Mouse (Mus musculus): ENCODE measurements at regions not wholly inside any gene's neighbourhood (a gene's known extent, or its start where the extent isn't known, plus 50 kb on each side); places are given as distances from the start of the nearest gene placed in this dataset.
"Not testable (repeated sequence)": the region's sequence is repeated elsewhere in the genome, so short reads cannot be mapped to it uniquely, and the experiment has no call there.

GRCm38 (mm10) chr12:114285082-114285481, 741.4 kb downstream of the Adam6a start:
- Histone ChIP-seq H3K27me3 (ENCODE audit: low read depth, poor library complexity, severe bottlenecking) (no peaks in the 10 kb centered on the region), H3K4me3 (no peak overlapping the region), H3K4me1 (no peaks in the 10 kb centered on the region), H3K36me3 (no peaks in the 10 kb centered on the region), H3K27ac (replicated peaks) (no peak overlapping the region), H3K9me3 (replicated peaks) (peaks cover 68% of the 10 kb centered on the region)
- DNase-seq (ENCODE audit: low spot score) = no peak
- WGBS = 79% methylated on average over 1 of the region's 1 CpGs

DNA sequence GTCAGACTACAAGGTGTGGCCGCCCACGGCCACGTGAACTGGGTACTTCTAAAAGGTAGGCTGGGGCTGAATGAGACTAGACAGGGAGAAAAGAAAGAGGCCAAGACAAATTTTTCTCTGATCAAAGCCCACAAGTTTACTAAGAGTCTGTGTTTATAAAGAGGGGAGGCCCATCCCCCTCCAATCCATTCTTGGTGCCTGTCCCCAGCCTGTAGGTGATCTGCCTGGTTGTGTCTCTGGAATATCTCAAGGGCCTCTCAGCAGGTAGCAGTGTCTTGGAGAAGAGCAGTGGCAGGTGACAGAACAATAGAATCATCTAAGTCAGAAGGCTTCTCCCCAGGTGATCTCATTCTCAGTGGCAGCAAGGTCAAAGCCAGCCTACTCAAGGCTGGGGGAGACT, 743.3 kb downstream of the Adam6a start:
- H3K27ac ChIP-seq (replicated peaks) = no peak overlapping the region
- no peak for DNase-seq (ENCODE audit: low spot score)
- 87% methylated on average over 3 of the region's 3 CpGs for WGBS
- H3K9me3 ChIP-seq (replicated peaks) = peaks cover 68% of the 10 kb centered on the region
- no peaks in the 10 kb centered on the region for H3K36me3 ChIP-seq
- H3K4me1 ChIP-seq = no peaks in the 10 kb centered on the region
- H3K27me3 ChIP-seq (ENCODE audit: low read depth, poor library complexity, severe bottlenecking) = no peaks in the 10 kb centered on the region
- no peak overlapping the region for H3K4me3 ChIP-seq

DNA sequence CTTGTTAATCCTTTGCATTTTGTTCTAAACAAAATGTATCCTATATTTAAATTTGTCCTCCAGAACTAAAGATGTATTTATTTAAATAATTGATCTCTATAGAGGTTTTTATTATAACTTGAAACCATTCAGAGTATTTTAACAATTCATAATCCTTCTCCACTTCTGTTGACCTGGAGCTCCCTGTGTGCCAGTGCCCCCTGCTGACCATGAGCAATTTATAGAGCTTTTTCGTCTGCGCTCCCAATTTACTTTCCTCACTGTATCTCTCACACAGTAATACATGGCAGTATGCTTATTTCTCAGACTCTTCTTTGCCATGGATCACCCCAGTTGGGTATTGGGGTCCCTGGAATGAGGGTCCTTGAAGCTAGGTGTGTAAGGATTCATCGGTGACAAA, 747.4 kb downstream of the Adam6a start:
- H3K9me3 ChIP-seq (replicated peaks) = peaks cover 55% of the 10 kb centered on the region
- no peak for DNase-seq (ENCODE audit: low spot score)
- H3K27ac ChIP-seq (replicated peaks) = no peak overlapping the region
- 89% methylated on average over 3 of the region's 3 CpGs for WGBS
- no peak overlapping the region for H3K4me3 ChIP-seq
- H3K4me1 ChIP-seq = no peaks in the 10 kb centered on the region
- H3K27me3 ChIP-seq (ENCODE audit: low read depth, poor library complexity, severe bottlenecking) = no peaks in the 10 kb centered on the region
- no peaks in the 10 kb centered on the region for H3K36me3 ChIP-seq

DNA sequence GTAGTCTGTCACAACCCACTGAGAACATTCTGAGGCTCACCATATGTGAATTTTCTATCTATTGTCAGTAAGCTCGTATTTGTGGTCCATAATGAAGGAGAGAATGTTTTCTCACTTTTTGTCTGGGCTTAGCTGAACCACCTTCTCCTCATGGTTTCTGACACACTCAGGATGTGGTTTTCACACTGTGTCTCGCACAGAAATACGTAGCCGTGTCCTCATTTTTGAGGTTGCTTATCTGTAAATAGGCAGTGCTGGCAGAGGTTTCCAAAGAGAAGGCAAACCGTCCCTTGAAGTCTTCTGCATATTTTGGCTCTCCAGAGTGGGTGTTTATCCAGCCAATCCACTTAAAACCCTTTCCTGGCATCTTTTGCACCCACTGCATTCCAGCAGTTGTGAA, 756.1 kb downstream of the Adam6a start:
- Histone ChIP-seq H3K36me3 (no peaks in the 10 kb centered on the region), H3K27ac (replicated peaks) (no peak overlapping the region), H3K4me3 (no peak overlapping the region), H3K4me1 (no peaks in the 10 kb centered on the region), H3K27me3 (ENCODE audit: low read depth, poor library complexity, severe bottlenecking) (no peaks in the 10 kb centered on the region), H3K9me3 (replicated peaks) (peaks cover 59% of the 10 kb centered on the region)
- no peak for DNase-seq (ENCODE audit: low spot score)
- WGBS = 85% methylated on average over 5 of the region's 5 CpGs

DNA sequence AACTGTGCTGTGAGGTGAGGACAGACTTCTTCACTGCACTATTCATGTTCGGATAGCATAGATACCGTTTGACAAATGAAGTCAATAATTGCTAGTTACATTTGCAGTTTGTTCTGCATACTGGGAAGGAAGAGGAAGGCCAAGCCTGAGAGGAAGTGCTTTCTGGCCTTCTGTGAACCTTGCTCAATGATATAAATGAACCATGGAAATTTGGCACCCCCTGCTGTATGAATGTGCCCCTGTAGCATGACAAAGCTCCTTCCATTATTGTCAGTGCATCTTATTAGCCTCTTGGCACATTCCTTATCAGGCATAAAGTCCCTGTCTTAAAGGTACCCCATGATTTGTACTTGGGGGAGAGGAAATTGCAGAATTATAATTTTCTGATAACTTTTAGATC, 758.0 kb downstream of the Adam6a start:
- WGBS = 90% methylated on average over 2 of the region's 2 CpGs
- Histone ChIP-seq H3K27ac (replicated peaks) (no peak overlapping the region), H3K4me1 (no peaks in the 10 kb centered on the region), H3K36me3 (no peaks in the 10 kb centered on the region), H3K27me3 (ENCODE audit: low read depth, poor library complexity, severe bottlenecking) (no peaks in the 10 kb centered on the region), H3K9me3 (replicated peaks) (peaks cover 62% of the 10 kb centered on the region), H3K4me3 (no peak overlapping the region)
- DNase-seq (ENCODE audit: low spot score) = no peak

- no peaks in the 10 kb centered on the region for H3K27me3 ChIP-seq (ENCODE audit: low read depth, poor library complexity, severe bottlenecking)
- H3K36me3 ChIP-seq = no peaks in the 10 kb centered on the region
- H3K27ac ChIP-seq (replicated peaks) = no peak overlapping the region
- H3K4me1 ChIP-seq = no peaks in the 10 kb centered on the region
- peaks cover 34% of the 10 kb centered on the region for H3K9me3 ChIP-seq (replicated peaks)
- DNase-seq (ENCODE audit: low spot score) = no peak
- H3K4me3 ChIP-seq = no peak overlapping the region
These were observed 788.8 kb downstream of the Adam6a start for GRCm38 (mm10) chr12:114332552-114332951.

DNA sequence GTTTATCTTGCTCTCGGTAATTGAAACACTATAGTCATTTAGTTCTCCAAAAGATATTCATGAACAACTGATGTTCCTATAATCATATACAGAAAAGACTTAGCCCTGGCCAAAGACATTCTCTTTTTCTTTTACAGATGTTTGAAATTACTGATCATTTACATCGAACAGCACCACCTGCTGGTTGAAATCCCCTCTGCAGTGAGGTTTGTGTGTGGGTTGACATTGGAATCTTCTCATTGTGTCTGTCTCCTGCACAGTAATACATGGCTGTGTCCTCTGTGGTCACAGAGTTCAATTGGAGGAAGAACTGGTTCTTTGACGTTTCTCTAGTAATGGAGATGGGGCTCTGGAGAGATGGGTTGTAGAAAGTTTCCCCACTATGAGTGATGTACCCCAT, 822.6 kb downstream of the Adam6a start:
- H3K4me1 ChIP-seq = no peaks in the 10 kb centered on the region
- DNase-seq (ENCODE audit: low spot score) = no peak
- H3K36me3 ChIP-seq = no peaks in the 10 kb centered on the region
- H3K27me3 ChIP-seq (ENCODE audit: low read depth, poor library complexity, severe bottlenecking) = no peaks in the 10 kb centered on the region
- no peak overlapping the region for H3K4me3 ChIP-seq
- H3K27ac ChIP-seq (replicated peaks) = no peak overlapping the region
- WGBS = 63% methylated on average over 3 of the region's 3 CpGs
- H3K9me3 ChIP-seq (replicated peaks) = peaks cover 61% of the 10 kb centered on the region

DNA sequence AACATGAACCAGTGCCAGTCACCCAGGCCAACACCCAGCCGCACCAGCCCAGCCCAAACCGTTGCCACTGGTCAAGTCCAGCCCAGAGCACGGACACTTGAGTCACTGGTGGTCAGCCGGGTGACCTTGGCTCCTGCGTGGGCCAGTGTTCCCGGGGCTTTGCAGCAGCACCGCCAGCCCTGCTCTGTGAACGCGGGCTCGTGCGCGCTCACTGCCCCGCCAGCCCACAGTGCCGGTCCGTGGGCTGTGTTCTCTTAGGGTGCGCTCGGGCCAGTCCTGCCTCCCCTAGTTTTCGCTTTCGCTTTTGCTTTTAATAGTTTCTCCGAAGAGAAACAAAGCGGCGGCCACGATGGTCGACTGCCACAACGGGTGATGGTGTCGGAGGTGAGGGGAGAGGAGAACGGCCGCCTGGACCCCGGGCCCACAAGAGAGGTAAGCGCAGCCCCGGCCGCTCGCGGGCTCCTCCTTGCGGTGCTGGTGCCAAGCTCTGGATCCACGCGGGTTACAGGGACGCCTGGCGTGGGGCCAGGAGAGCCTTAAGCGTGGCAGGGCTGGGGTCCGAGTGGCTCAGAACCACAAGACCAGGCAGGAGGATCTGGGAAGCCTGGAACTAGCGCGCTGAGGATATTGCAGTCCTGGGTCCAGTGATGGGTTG, 835.1 kb downstream of the Adam6a start:
- H3K27me3 ChIP-seq (ENCODE audit: low read depth, poor library complexity, severe bottlenecking); H3K27ac ChIP-seq (replicated peaks); DNase-seq (ENCODE audit: low spot score); H3K36me3 ChIP-seq; H3K4me3 ChIP-seq; H3K4me1 ChIP-seq: not testable (repeated sequence)
- H3K9me3 ChIP-seq (replicated peaks) = peaks cover 56% of the 10 kb centered on the region
- WGBS = 28% methylated on average over 36 of the region's 43 CpGs

GRCm38 (mm10) chr12:114391447-114391846, 847.7 kb downstream of the Adam6a start:
- H3K27ac ChIP-seq (replicated peaks) = no peak overlapping the region
- no peak overlapping the region for H3K4me3 ChIP-seq
- H3K36me3 ChIP-seq = no peaks in the 10 kb centered on the region
- DNase-seq (ENCODE audit: low spot score) = no peak
- no peaks in the 10 kb centered on the region for H3K27me3 ChIP-seq (ENCODE audit: low read depth, poor library complexity, severe bottlenecking)
- WGBS = 81% methylated on average over 2 of the region's 2 CpGs
- peaks cover 49% of the 10 kb centered on the region for H3K9me3 ChIP-seq (replicated peaks)
- no peaks in the 10 kb centered on the region for H3K4me1 ChIP-seq

DNA sequence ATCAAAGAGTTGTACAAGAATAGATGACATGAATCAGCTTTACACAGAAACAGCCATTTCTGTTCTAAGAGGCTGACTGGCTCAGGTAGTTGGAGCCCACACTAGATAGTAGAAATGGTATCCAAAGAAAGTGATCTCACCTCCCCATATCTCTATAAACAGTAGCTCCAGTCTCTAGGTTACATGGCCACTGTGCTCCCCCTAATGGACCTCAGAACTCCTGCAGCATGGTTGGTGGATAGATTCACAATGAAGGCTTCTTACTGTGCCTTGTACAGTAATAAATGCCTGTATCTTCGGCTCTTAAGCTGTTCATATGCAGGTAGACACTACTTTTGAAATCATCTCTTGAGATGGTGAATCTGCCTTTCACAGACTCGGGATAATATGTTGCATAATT, 862.5 kb downstream of the Adam6a start:
- H3K27me3 ChIP-seq (ENCODE audit: low read depth, poor library complexity, severe bottlenecking) = no peaks in the 10 kb centered on the region
- H3K36me3 ChIP-seq = no peaks in the 10 kb centered on the region
- DNase-seq (ENCODE audit: low spot score) = no peak
- no peaks in the 10 kb centered on the region for H3K4me1 ChIP-seq
- no peak overlapping the region for H3K27ac ChIP-seq (replicated peaks)
- H3K9me3 ChIP-seq (replicated peaks) = peaks cover 40% of the 10 kb centered on the region
- whole genome bisulfite sequencing = 68% methylated on average over 2 of the region's 2 CpGs
- H3K4me3 ChIP-seq = no peak overlapping the region

GRCm38 (mm10) chr12:114434529-114434928, 890.8 kb downstream of the Adam6a start:
- Histone ChIP-seq H3K27ac (replicated peaks) (no peak overlapping the region), H3K9me3 (replicated peaks) (peaks cover 47% of the 10 kb centered on the region), H3K36me3 (no peaks in the 10 kb centered on the region), H3K4me1 (no peaks in the 10 kb centered on the region), H3K4me3 (no peak overlapping the region), H3K27me3 (ENCODE audit: low read depth, poor library complexity, severe bottlenecking) (no peaks in the 10 kb centered on the region)
- DNase-seq (ENCODE audit: low spot score) = no peak

- WGBS = 90% methylated on average over 5 of the region's 5 CpGs
- Histone ChIP-seq H3K4me3 (no peak overlapping the region), H3K27me3 (ENCODE audit: low read depth, poor library complexity, severe bottlenecking) (no peaks in the 10 kb centered on the region), H3K4me1 (no peaks in the 10 kb centered on the region), H3K9me3 (replicated peaks) (peaks cover 68% of the 10 kb centered on the region), H3K27ac (replicated peaks) (no peak overlapping the region), H3K36me3 (no peaks in the 10 kb centered on the region)
- no peak for DNase-seq (ENCODE audit: low spot score)
These were observed 918.3 kb downstream of the Adam6a start for GRCm38 (mm10) chr12:114462037-114462436.

DNA sequence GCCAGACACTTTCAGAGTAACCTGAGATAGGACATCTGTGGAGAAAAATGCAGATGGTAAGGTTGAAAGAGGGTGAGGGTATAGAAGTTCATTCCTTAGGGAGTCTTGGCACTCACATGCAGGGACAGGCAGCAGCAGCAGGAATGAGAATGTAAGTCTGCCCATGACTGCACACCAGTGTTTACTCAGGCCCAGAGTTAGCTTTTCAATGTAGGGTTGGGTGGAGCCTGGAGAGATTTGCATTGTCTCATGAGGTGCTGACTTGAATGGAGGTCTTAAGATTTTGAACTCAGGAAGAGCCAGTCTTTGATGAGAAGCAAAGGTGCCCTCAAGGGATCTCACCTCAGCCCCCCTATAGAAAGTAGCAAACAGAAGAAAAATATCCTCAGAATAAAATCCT, 918.9 kb downstream of the Adam6a start:
- H3K9me3 ChIP-seq (replicated peaks) = peaks cover 67% of the 10 kb centered on the region
- no peak overlapping the region for H3K27ac ChIP-seq (replicated peaks)
- no peak for DNase-seq (ENCODE audit: low spot score)
- H3K4me1 ChIP-seq = no peaks in the 10 kb centered on the region
- H3K36me3 ChIP-seq = no peaks in the 10 kb centered on the region
- H3K4me3 ChIP-seq = no peak overlapping the region
- no peaks in the 10 kb centered on the region for H3K27me3 ChIP-seq (ENCODE audit: low read depth, poor library complexity, severe bottlenecking)

DNA sequence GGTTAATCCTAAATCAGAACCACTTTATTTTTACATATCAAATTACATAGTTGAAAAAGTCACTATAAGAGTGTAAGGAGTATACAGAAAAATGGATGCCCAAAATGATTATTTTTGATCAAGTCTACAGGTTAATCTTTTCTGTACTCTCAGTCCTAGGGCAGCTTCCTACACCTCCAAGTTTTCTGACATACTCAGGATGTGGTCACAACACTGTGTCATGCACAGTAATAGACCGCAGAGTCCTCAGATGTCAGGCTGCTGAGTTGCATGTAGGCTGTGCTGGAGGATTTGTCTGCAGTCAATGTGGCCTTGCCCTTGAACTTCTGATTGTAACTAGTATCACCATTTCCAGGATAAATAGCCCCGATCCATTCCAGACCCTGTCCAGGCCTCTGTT, 925.1 kb downstream of the Adam6a start:
- Histone ChIP-seq H3K4me3 (no peak overlapping the region), H3K36me3 (no peaks in the 10 kb centered on the region), H3K9me3 (replicated peaks) (peaks cover 38% of the 10 kb centered on the region), H3K27ac (replicated peaks) (no peak overlapping the region), H3K27me3 (ENCODE audit: low read depth, poor library complexity, severe bottlenecking) (no peaks in the 10 kb centered on the region), H3K4me1 (no peaks in the 10 kb centered on the region)
- WGBS = 91% methylated on average over 2 of the region's 2 CpGs
- DNase-seq (ENCODE audit: low spot score) = no peak

Data from midbrain, embryonic 10.5 days (tissue).